Mouse (Mus musculus): ENCODE data around the gene Pxt1.

Pxt1 gene

GRCm38 (mm10) chr17:28947011-28947939, 3.6 kb upstream of the Pxt1 start:
- DNase-seq = no peak

- DNase-seq = no peak
Observed at GRCm38 (mm10) chr17:28944481-28944880, 841 bp upstream of the Pxt1 start.

- no peak for DNase-seq
Observed at GRCm38 (mm10) chr17:28942101-28942500, 1.5 kb downstream of the Pxt1 start.

GRCm38 (mm10) chr17:28940776-28941555, 2.7 kb downstream of the Pxt1 start:
- DNase-seq = no peak

- DNase-seq = no peak
Observed at GRCm38 (mm10) chr17:28936622-28937345, 6.9 kb downstream of the Pxt1 start.

GRCm38 (mm10) chr17:28936133-28936532, 7.5 kb downstream of the Pxt1 start:
- no peak for DNase-seq

GRCm38 (mm10) chr17:28934120-28934916, 9.3 kb downstream of the Pxt1 start:
- no peak for DNase-seq

GRCm38 (mm10) chr17:28932274-28932673, 11.4 kb downstream of the Pxt1 start:
- no peak for DNase-seq

- DNase-seq = no peak
Observed at GRCm38 (mm10) chr17:28931436-28932211, 12.0 kb downstream of the Pxt1 start.

- DNase-seq = peak; percentile 44
Observed at GRCm38 (mm10) chr17:28930392-28931074, 13.1 kb downstream of the Pxt1 start.

- DNase-seq = no peak
Observed at GRCm38 (mm10) chr17:28929369-28929768, 14.3 kb downstream of the Pxt1 start.

- no peak for DNase-seq
Observed at GRCm38 (mm10) chr17:28928004-28928403, 15.6 kb downstream of the Pxt1 start.

- peak; percentile 29 for DNase-seq
Observed at GRCm38 (mm10) chr17:28926866-28927635, 16.6 kb downstream of the Pxt1 start.

- DNase-seq = peak; percentile 77
Observed at GRCm38 (mm10) chr17:28926380-28926779, 17.3 kb downstream of the Pxt1 start.

GRCm38 (mm10) chr17:28924957-28925595, 18.6 kb downstream of the Pxt1 start:
- no peak for DNase-seq

GRCm38 (mm10) chr17:28922096-28922495, 21.5 kb downstream of the Pxt1 start:
- DNase-seq = no peak

GRCm38 (mm10) chr17:28921086-28921485, 22.6 kb downstream of the Pxt1 start:
- no peak for DNase-seq

GRCm38 (mm10) chr17:28916520-28916919, 27.1 kb downstream of the Pxt1 start:
- no peak for DNase-seq

- no peak for DNase-seq
Observed at GRCm38 (mm10) chr17:28915060-28915628, 28.5 kb downstream of the Pxt1 start, which contains the start of gene 4930539E08Rik. Gene 4930539E08Rik, minus strand, starts transcription at chr17:28915324.
